Mouse (Mus musculus) lung, postnatal 0 days (tissue): ENCODE results near the gene Rem2. TPM values are rescaled to one million over a fixed set of nuclear protein-coding genes. Genes with fewer than 3 reads are reported as not detected.

Experiments
- ATAC-seq: fragments of 200-750 bp; cut with Nextera tagmentation; 2 replicates; pipeline ENCODE4 v1.8.0; 2017; ENCODE audit warnings: moderate library complexity
- DNase-seq: peaks from one replicate; pipeline ENCODE4 v3.0.0-alpha.2; 2016; ENCODE audit warnings: low spot score
- H3K27ac ChIP-seq: fragments of 300-500 bp; sonication (generic); 2 replicates; pipeline ENCODE4 v1.5.1; 2014; ENCODE audit warnings: antibody characterized with exemption, mild to moderate bottlenecking, low read length, mixed read lengths
- H3K27me3 ChIP-seq: fragments of 300-500 bp; sonication (generic); replicated peaks from 2 replicates; pipeline ENCODE4 v1.6.1; 2014; ENCODE audit warnings: low read length, mixed read lengths; ENCODE audit not compliant: insufficient read depth
- H3K36me3 ChIP-seq: fragments of 300-500 bp; sonication (generic); 2 replicates; pipeline ENCODE4 v1.6.1; 2014; ENCODE audit warnings: low read length, mixed read lengths; ENCODE audit not compliant: insufficient read depth
- H3K4me1 ChIP-seq: fragments of 300-500 bp; sonication (generic); 2 replicates; pipeline ENCODE4 v1.6.1; 2014; ENCODE audit warnings: antibody characterized with exemption, low read depth, low read length, mixed read lengths; ENCODE audit not compliant: insufficient read depth
- H3K4me2 ChIP-seq: fragments of 300-500 bp; sonication (generic); replicated peaks from 2 replicates; pipeline ENCODE4 v1.6.1; 2014; ENCODE audit warnings: low read depth, mild to moderate bottlenecking, low read length, moderate library complexity, mixed read lengths
- H3K4me3 ChIP-seq: fragments of 300-500 bp; sonication (generic); 2 replicates; pipeline ENCODE4 v1.5.1; 2014; ENCODE audit warnings: low read depth, low read length
- H3K9ac ChIP-seq: fragments of 300-500 bp; sonication (generic); replicated peaks from 2 replicates; pipeline ENCODE4 v1.6.1; 2014; ENCODE audit warnings: low read depth, mild to moderate bottlenecking
- H3K9me3 ChIP-seq: fragments of 300-500 bp; sonication (generic); 2 replicates; pipeline ENCODE4 v1.6.1; 2016; ENCODE audit warnings: low read length, mixed read lengths
- CTCF ChIP-seq: IDR thresholded peaks from 2 replicates; pipeline ENCODE4 v1.5.1; 2016; ENCODE audit warnings: antibody characterized with exemption, mild to moderate bottlenecking
- EP300 ChIP-seq: IDR thresholded peaks from 2 replicates; pipeline ENCODE4 v1.6.1; 2016; ENCODE audit warnings: antibody characterized with exemption, mild to moderate bottlenecking, control low read depth
- WGBS: fragments of 180-500 bp; shearing (Covaris S2); extraction: QIAGEN DNeasy Blood & Tissue Kit; methylation state at CpG from one replicate; pipeline ENCODE4 v1.1.7; 2014; 5-methylcytosine and 5-hydroxymethylcytosine counted together
- polyA plus RNA-seq: library from polyadenylated mRNA; unstranded; fragments of >200 nt; fragmentation: Nextera tagmentation; extraction: Ambion mirVana; gene quantifications from 2 replicates; pipeline ENCODE4 v1.2.1, GENCODE M21; 2015

Gene Rem2
- polyA plus RNA-seq: 11.9 and 16.0 TPM in 2 replicates

DNA sequence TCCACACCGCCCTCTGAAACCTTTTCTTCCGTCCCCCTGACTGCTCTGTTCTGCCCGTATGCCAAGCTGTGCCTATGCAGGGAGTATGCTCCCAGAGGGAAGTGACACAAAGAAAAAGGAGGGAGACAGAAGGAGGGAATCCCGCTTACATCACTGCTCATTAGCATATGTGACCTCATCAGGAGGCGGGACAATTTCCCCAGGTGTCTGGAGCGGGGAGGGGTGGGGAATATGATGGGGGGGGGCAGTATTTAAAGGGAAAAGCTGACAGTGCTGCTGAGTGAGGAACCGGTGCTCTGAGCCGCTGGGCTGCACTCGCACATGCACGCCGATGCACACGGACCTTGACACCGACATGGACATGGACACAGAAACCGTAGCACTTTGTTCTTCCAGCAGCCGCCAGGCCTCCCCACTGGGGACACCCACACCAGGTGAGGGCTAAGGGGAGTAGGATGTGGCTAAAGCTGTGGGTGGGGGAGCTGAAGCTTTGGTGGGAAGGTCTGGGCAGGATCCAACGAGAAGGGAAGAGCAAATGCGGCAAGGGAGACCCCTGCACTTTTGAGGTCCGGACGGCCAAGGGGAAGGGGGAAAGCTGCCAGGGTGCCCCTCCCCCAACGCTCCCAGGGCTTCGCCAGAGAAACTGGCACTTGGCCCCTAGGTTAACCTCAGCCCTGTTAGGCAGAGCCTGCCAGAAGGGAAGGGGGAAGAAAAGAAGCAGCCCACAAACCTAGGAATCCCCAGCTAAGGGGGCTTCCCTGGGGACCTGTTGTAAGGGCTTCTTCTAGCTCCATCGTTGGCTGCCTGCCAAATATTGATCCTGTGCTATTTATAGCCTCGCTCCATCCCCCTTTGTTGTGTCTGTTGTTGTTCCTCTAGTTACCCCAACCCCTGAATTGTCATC, at the start of gene Rem2:
Gene Rem2 (plus strand): TSS at position 160 of the 904 bp plus-strand sequence.
- Histone ChIP-seq H3K36me3 (no peaks in the 10 kb centered on the region), H3K27ac (no peak within 1 kb of the TSS), H3K4me2 (peak within 1 kb of the TSS; percentile 72), H3K9me3 (no peaks in the 10 kb centered on the region), H3K27me3 (no peaks in the 10 kb centered on the region), H3K9ac (0 out of 2 replicates have a peak within 1 kb of the TSS, but pooled peaks have one; percentile 26), H3K4me1 (peaks cover 11% of the 10 kb centered on the region; the same call in 1 of the 2 replicates), H3K4me3 (peak within 1 kb of the TSS; percentile 37)
- DNase-seq (peak; percentile 88), ATAC-seq (peak; percentile 85)
- no peak for TF ChIP-seq CTCF
- TF ChIP-seq EP300: no peak
- WGBS: 4% methylated on average over 23 of the region's 23 CpGs

- Histone ChIP-seq H3K4me2 (peak within 1 kb of the TSS; percentile 87), H3K27me3 (no peaks in the 10 kb centered on the region), H3K4me1 (peaks cover 16% of the 10 kb centered on the region; the same call in 1 of the 2 replicates), H3K36me3 (no peaks in the 10 kb centered on the region), H3K4me3 (peak within 1 kb of the TSS; percentile 80), H3K9me3 (no peaks in the 10 kb centered on the region), H3K27ac (peak within 1 kb of the TSS; percentile 85), H3K9ac (peak within 1 kb of the TSS; percentile 76)
- under 1% methylated on average over 48 of the region's 48 CpGs for WGBS
- TF ChIP-seq CTCF: no peak
- peak; percentile 67 for TF ChIP-seq EP300
- ATAC-seq (peak; percentile 79), DNase-seq (peak; percentile 97)
Observed at GRCm38 (mm10) chr14:54426689-54427398, 49.1 kb upstream of the Rem2 start, which contains the start of gene Mrpl52. TSS of gene Mrpl52 (plus strand) at chr14:54426909.

DNA sequence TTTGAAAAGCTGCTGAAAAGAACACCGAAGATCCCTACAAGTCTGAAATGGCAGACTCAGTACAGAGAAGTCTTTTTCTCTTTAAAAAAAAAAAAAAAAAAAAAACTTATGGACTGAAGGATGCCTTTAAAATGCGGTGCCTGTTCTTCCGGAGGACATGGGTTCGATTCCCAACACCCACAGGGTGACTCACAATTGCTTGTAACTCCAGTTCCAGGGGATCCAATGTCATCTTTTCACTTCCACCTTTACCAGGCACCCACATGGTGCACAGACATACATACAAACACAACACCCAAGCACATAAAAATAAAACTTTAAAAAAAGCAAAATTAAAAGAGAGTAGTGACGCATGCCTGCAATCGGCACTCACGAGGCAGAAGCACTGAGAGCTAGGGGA, 48.2 kb upstream of the Rem2 start:
- no peak for DNase-seq
- H3K27ac ChIP-seq: no peak overlapping the region
- H3K27me3 ChIP-seq: no peaks in the 10 kb centered on the region
- no peak overlapping the region for H3K4me3 ChIP-seq
- no peaks in the 10 kb centered on the region for H3K36me3 ChIP-seq
- H3K4me2 ChIP-seq: peak overlapping the region; percentile 87; the same call in 1 of the 2 replicates
- no peak overlapping the region for H3K9ac ChIP-seq
- TF ChIP-seq EP300: no peak
- no peak for TF ChIP-seq CTCF
- H3K9me3 ChIP-seq: no peaks in the 10 kb centered on the region
- peaks cover 16% of the 10 kb centered on the region; the same call in 1 of the 2 replicates for H3K4me1 ChIP-seq
- 85% methylated on average over 7 of the region's 7 CpGs for WGBS
- no peak for ATAC-seq

- 72% methylated on average over 5 of the region's 5 CpGs for WGBS
Observed at GRCm38 (mm10) chr14:54428421-54428820, 47.5 kb upstream of the Rem2 start.

GRCm38 (mm10) chr14:54429332-54430093, 46.4 kb upstream of the Rem2 start:
- Histone ChIP-seq H3K4me1 (peaks cover 32% of the 10 kb centered on the region; the same call in 1 of the 2 replicates), H3K4me2 (0 out of 2 replicates have a peak overlapping the region, but pooled peaks have one; percentile 5), H3K36me3 (no peaks in the 10 kb centered on the region), H3K9me3 (no peaks in the 10 kb centered on the region), H3K27me3 (no peaks in the 10 kb centered on the region), H3K4me3 (no peak overlapping the region), H3K9ac (no peak overlapping the region; the same call in 1 of the 2 replicates), H3K27ac (peak overlapping the region; percentile 3; the same call in 1 of the 2 replicates)
- TF ChIP-seq EP300 (no peak), CTCF (no peak)
- 44% methylated on average over 7 of the region's 7 CpGs for WGBS
- no peak for ATAC-seq
- no peak for DNase-seq

More at GRCm38 (mm10) chr14:54428421-54428820, 47.5 kb upstream of the Rem2 start:
- TF ChIP-seq EP300: no peak
- TF ChIP-seq CTCF: no peak
- no peak for DNase-seq
- H3K27ac ChIP-seq: no peak overlapping the region
- H3K36me3 ChIP-seq: no peaks in the 10 kb centered on the region
- H3K4me3 ChIP-seq: no peak overlapping the region
- peaks cover 21% of the 10 kb centered on the region; the same call in 1 of the 2 replicates for H3K4me1 ChIP-seq
- no peak overlapping the region for H3K4me2 ChIP-seq
- no peak overlapping the region for H3K9ac ChIP-seq
- no peak for ATAC-seq
- H3K9me3 ChIP-seq: no peaks in the 10 kb centered on the region
- H3K27me3 ChIP-seq: no peaks in the 10 kb centered on the region
